Mouse (Mus musculus): ENCODE data around the gene Mef2a. TPM values are rescaled to one million over a fixed set of nuclear protein-coding genes. Genes with fewer than 3 reads are reported as not detected.
"Not testable (repeated sequence)": the region's sequence is repeated elsewhere in the genome, so short reads cannot be mapped to it uniquely, and the experiment has no call there.

Mef2a gene
- polyA plus RNA-seq, 1 experiment from 2014 or later, result 27.9 TPM

DNA sequence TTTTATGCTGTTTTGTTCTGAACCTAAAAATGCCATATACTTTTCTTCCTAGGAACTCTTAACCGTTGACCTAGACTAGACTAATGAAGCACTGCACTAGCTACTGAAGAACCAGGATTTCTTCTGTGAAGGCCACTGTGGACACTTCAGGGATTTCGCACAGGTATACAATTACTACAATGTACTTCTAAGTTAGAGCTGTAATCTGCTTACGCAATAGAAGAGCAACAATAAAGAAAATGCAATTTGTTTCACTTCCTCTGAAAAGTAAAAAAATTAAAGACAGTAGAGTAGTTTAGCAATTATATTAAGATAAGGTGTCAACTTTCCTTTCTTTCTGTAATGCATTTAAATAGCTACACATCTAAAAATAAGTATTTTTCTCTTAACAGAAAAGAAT lies 65.6 kb downstream of the Mef2a start:
- no peak for ATAC-seq
- Histone ChIP-seq H3K9ac (ENCODE audit: low read length) (no peak overlapping the region), H3K4me2 (ENCODE audit: low read length) (no peak overlapping the region), H3K27me3 (replicated peaks; ENCODE audit: control insufficient read depth, insufficient read depth, low read length) (no peaks in the 10 kb centered on the region), H3K27ac (ENCODE audit: low read depth, low read length) (no peak overlapping the region), H3K36me3 (ENCODE audit: control insufficient read depth, insufficient read depth, low read length) (no peaks in the 10 kb centered on the region), H3K9me3 (replicated peaks; ENCODE audit: control insufficient read depth, low read length) (no peaks in the 10 kb centered on the region), H3K4me3 (ENCODE audit: low read depth, low read length) (no peak overlapping the region), H3K4me1 (ENCODE audit: control insufficient read depth, insufficient read depth, low read length) (no peaks in the 10 kb centered on the region)
- no peak for DNase-seq (ENCODE audit: low spot score)
- WGBS, result 92% methylated on average over 3 of the region's 3 CpGs

DNA sequence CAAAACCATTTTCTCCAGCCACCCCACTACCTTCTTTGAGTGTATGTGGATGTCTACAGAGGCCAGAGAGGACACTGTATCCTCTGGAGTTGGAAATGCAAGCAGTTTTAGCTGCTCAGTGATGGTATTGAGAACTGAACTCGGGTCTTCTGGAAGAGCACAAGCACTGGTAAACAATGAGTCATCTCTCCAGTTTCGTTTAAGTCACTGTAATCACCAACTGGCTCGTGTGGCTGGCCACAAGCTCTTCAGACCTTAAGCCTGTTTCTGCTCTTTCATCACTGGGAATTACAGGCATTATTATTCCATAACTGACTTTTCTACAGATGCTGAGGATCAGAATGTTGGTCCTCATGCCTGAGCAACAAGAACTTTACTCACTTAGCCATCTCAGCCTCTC lies 67.7 kb downstream of the Mef2a start:
- ATAC-seq (no peak), DNase-seq (ENCODE audit: low spot score) (no peak)
- Histone ChIP-seq H3K9ac (ENCODE audit: low read length) (no peak overlapping the region), H3K4me1 (ENCODE audit: control insufficient read depth, insufficient read depth, low read length) (no peaks in the 10 kb centered on the region), H3K4me3 (ENCODE audit: low read depth, low read length) (no peak overlapping the region), H3K9me3 (replicated peaks; ENCODE audit: control insufficient read depth, low read length) (no peaks in the 10 kb centered on the region), H3K27ac (ENCODE audit: low read depth, low read length) (no peak overlapping the region), H3K27me3 (replicated peaks; ENCODE audit: control insufficient read depth, insufficient read depth, low read length) (no peaks in the 10 kb centered on the region), H3K4me2 (ENCODE audit: low read length) (no peak overlapping the region), H3K36me3 (ENCODE audit: control insufficient read depth, insufficient read depth, low read length) (no peaks in the 10 kb centered on the region)
- WGBS, result 93% methylated on average over 3 of the region's 3 CpGs

DNA sequence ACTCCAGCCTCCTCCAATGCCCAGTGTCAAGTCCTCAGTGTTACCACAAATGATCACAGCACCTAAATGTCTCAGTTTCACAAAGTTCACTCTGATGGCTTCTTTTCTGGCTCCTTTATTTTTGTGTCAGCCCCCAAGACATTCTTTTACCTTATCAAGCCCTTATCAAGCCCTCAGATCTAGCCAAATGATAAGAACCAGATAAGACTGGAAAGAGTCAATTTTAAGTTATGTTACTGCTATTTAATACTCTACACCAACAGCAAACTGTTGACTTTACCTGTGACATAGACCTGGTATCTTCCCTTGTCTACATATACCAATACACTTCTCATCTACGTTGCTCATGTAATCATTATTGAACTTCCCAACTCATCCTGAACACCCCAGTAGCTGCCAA lies 76.2 kb downstream of the Mef2a start:
- Histone ChIP-seq H3K4me3 (ENCODE audit: low read depth, low read length) (no peak overlapping the region), H3K4me1 (ENCODE audit: control insufficient read depth, insufficient read depth, low read length) (no peaks in the 10 kb centered on the region), H3K27ac (ENCODE audit: low read depth, low read length) (no peak overlapping the region), H3K36me3 (ENCODE audit: control insufficient read depth, insufficient read depth, low read length) (no peaks in the 10 kb centered on the region), H3K4me2 (ENCODE audit: low read length) (no peak overlapping the region), H3K9me3 (replicated peaks; ENCODE audit: control insufficient read depth, low read length) (no peaks in the 10 kb centered on the region), H3K9ac (ENCODE audit: low read length) (no peak overlapping the region), H3K27me3 (replicated peaks; ENCODE audit: control insufficient read depth, insufficient read depth, low read length) (no peaks in the 10 kb centered on the region)
- DNase-seq (ENCODE audit: low spot score), result no peak
- 95% methylated on average over 1 of the region's 1 CpGs for WGBS
- ATAC-seq, result no peak

DNA sequence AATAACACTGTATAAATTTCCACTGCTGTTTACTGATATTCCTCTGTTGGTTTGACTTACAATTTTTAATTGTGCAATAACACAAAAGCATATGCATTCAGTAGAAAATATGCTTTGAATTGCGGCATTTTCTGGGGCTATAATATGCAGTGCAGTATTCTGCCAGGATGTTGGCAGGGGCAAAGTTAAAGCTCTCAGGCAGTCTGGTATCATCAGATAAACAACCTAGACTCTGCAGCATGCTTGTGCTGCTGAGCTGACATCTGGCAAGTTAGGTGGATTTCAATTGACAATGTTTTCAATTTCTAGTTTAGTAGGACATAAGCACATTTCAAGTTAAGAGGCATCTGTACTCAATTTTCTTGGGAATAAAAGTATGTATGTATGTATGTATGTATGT lies 81.3 kb downstream of the Mef2a start:
- peak; percentile 4 for DNase-seq (ENCODE audit: low spot score)
- H3K9ac ChIP-seq (ENCODE audit: low read length), result no peak overlapping the region
- ATAC-seq, result no peak
- no peaks in the 10 kb centered on the region for H3K36me3 ChIP-seq (ENCODE audit: control insufficient read depth, insufficient read depth, low read length)
- no peak overlapping the region for H3K4me2 ChIP-seq (ENCODE audit: low read length)
- H3K4me3 ChIP-seq (ENCODE audit: low read depth, low read length), result no peak overlapping the region
- no peaks in the 10 kb centered on the region for H3K4me1 ChIP-seq (ENCODE audit: control insufficient read depth, insufficient read depth, low read length)
- WGBS, result 88% methylated on average over 1 of the region's 1 CpGs
- H3K27ac ChIP-seq (ENCODE audit: low read depth, low read length), result no peak overlapping the region
- H3K27me3 ChIP-seq (replicated peaks; ENCODE audit: control insufficient read depth, insufficient read depth, low read length), result no peaks in the 10 kb centered on the region
- no peaks in the 10 kb centered on the region for H3K9me3 ChIP-seq (replicated peaks; ENCODE audit: control insufficient read depth, low read length)

DNA sequence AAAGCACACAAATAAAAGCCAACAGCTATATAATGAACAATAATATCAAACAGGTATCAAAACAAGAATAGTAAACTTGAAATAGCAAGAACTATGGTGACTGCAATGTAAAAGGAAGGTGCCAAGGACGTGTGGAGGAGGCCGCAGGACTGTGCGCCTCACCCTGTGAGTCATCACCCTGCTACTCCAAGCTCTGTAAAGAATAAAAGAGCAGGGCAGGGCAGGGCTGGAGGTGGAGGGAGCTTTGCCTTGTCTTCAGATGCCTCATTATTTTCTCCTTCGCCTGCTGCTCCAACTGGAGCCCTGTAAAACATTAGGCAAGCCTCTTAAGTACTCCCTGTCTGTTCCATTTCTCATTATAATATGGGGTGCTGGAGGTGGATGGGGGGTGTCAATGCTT lies 85.2 kb downstream of the Mef2a start:
- H3K27me3 ChIP-seq (replicated peaks; ENCODE audit: control insufficient read depth, insufficient read depth, low read length), result no peaks in the 10 kb centered on the region
- H3K4me1 ChIP-seq (ENCODE audit: control insufficient read depth, insufficient read depth, low read length), result no peaks in the 10 kb centered on the region
- H3K9me3 ChIP-seq (replicated peaks; ENCODE audit: control insufficient read depth, low read length), result no peaks in the 10 kb centered on the region
- H3K36me3 ChIP-seq (ENCODE audit: control insufficient read depth, insufficient read depth, low read length), result no peaks in the 10 kb centered on the region
- H3K27ac ChIP-seq (ENCODE audit: low read depth, low read length), result no peak overlapping the region
- WGBS, result 68% methylated on average over 4 of the region's 4 CpGs
- H3K4me3 ChIP-seq (ENCODE audit: low read depth, low read length), result no peak overlapping the region
- H3K4me2 ChIP-seq (ENCODE audit: low read length), result no peak overlapping the region
- ATAC-seq (no peak), DNase-seq (ENCODE audit: low spot score) (no peak)
- no peak overlapping the region for H3K9ac ChIP-seq (ENCODE audit: low read length)

DNA sequence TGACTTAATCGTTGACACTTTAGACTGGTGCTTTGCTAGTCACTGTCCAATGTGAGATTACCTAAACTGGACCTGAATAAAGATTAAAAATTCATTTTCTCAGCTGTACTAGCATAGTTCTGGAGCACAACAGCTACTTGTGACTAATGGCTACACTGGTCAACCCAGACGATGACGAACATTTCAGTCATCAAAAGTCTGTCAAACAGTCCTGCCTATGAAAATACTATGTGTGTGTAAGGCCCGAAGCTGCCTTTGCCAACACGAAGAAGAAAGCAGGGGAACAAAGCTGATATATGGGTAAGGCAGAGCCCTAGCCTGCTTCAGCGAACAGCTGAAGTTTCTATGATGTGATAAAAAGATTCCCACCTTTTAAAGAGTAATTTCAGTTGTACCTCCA lies 89.1 kb downstream of the Mef2a start:
- DNase-seq (ENCODE audit: low spot score) (no peak), ATAC-seq (no peak)
- H3K9ac ChIP-seq (ENCODE audit: low read length), result no peak overlapping the region
- H3K27ac ChIP-seq (ENCODE audit: low read depth, low read length), result no peak overlapping the region
- 97% methylated on average over 6 of the region's 6 CpGs for WGBS
- no peak overlapping the region for H3K4me2 ChIP-seq (ENCODE audit: low read length)
- no peaks in the 10 kb centered on the region for H3K9me3 ChIP-seq (replicated peaks; ENCODE audit: control insufficient read depth, low read length)
- no peaks in the 10 kb centered on the region for H3K4me1 ChIP-seq (ENCODE audit: control insufficient read depth, insufficient read depth, low read length)
- no peaks in the 10 kb centered on the region for H3K27me3 ChIP-seq (replicated peaks; ENCODE audit: control insufficient read depth, insufficient read depth, low read length)
- H3K36me3 ChIP-seq (ENCODE audit: control insufficient read depth, insufficient read depth, low read length), result no peaks in the 10 kb centered on the region
- no peak overlapping the region for H3K4me3 ChIP-seq (ENCODE audit: low read depth, low read length)

DNA sequence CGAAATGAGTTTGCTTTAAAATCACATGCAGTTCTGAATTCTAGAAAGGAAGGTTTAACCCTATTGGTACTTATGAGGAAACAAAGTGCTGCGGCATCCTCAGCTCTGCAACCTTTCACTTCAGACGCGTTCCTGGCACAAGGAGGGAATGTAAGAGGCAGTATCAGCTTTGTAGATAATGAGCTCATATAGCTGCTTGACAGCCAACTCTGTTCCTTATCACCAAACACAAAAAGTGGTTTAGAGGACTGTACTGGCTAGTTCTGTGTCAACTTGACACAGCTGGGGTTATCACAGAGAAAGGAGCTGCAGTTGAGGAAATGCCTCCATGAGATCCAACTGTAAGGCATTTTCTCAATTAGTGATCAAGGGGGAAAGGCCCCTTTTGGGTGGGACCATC lies 102.2 kb downstream of the Mef2a start:
- not testable (repeated sequence) for H3K36me3 ChIP-seq (ENCODE audit: control insufficient read depth, insufficient read depth, low read length); H3K4me2 ChIP-seq (ENCODE audit: low read length); DNase-seq (ENCODE audit: low spot score); H3K4me3 ChIP-seq (ENCODE audit: low read depth, low read length); H3K27me3 ChIP-seq (replicated peaks; ENCODE audit: control insufficient read depth, insufficient read depth, low read length); H3K9me3 ChIP-seq (replicated peaks; ENCODE audit: control insufficient read depth, low read length); ATAC-seq; H3K27ac ChIP-seq (ENCODE audit: low read depth, low read length); H3K9ac ChIP-seq (ENCODE audit: low read length); H3K4me1 ChIP-seq (ENCODE audit: control insufficient read depth, insufficient read depth, low read length)
- 93% methylated on average over 4 of the region's 4 CpGs for WGBS

DNA sequence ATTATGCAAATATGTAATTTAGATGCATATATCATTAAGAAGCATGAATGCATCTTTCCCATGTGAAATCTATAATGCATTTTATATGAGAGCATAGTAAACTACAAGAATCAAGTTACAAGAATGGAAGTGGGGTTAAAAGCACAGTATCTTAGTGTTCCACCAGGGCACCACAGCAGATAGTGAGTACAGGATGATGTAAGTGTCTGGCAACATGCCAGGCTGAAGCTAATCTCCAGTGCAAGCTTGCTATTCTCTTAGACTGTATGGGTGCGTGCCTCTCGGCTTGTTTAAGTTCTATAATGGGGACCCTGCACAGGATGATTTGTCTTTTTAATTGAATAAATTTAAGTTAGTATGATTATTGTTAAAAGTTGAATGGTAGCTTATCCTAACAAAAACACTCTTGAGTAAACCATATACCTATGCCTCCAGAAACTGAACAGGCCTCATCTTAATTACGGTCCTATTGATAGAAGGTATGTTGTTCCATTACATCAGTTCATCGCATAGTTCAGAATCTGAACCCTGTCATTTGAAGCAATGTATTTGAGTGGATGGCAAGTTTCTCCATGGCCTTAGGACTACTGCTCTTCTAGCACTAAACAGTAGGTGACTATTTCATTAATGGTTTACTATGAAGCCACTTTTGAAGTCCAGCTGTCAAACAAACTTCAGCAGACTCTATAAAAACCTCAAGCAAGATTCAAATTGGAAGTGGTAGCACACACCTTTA lies 112.7 kb downstream of the Mef2a start:
- no peak overlapping the region for H3K4me3 ChIP-seq (ENCODE audit: low read depth, low read length)
- H3K4me2 ChIP-seq (ENCODE audit: low read length), result no peak overlapping the region
- ATAC-seq, result peak; percentile 77; the same call in 1 of the 2 replicates
- peak; percentile 85 for DNase-seq (ENCODE audit: low spot score)
- no peaks in the 10 kb centered on the region for H3K9me3 ChIP-seq (replicated peaks; ENCODE audit: control insufficient read depth, low read length)
- H3K36me3 ChIP-seq (ENCODE audit: control insufficient read depth, insufficient read depth, low read length), result peaks cover 18% of the 10 kb centered on the region
- H3K9ac ChIP-seq (ENCODE audit: low read length), result no peak overlapping the region
- no peak overlapping the region for H3K27ac ChIP-seq (ENCODE audit: low read depth, low read length)
- peaks cover 7% of the 10 kb centered on the region; the same call in 1 of the 2 replicates for H3K4me1 ChIP-seq (ENCODE audit: control insufficient read depth, insufficient read depth, low read length)
- 23% methylated on average over 4 of the region's 4 CpGs for WGBS
- no peaks in the 10 kb centered on the region for H3K27me3 ChIP-seq (replicated peaks; ENCODE audit: control insufficient read depth, insufficient read depth, low read length)

DNA sequence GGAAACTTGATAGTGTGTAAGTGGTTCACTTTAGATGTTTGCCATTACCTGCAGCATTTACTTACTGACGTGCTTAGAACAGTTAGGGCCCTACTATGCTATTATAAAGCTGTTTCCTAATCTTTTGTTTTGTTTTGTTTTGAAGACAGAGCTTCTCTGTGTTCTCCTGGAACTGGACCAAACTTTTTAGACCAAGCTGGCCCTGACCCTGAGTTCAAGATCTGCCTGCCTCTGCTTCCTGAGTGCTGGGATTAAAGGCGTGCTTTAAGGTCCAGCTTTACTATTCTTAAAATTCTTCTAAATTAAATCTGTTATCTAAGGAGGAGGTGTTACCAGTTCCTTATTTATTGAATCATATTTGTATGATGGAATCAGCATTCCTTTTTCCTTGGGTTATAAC lies 126.6 kb downstream of the Mef2a start:
- Histone ChIP-seq H3K4me2 (ENCODE audit: low read length) (no peak overlapping the region), H3K36me3 (ENCODE audit: control insufficient read depth, insufficient read depth, low read length) (peaks cover 9% of the 10 kb centered on the region), H3K9ac (ENCODE audit: low read length) (no peak overlapping the region), H3K9me3 (replicated peaks; ENCODE audit: control insufficient read depth, low read length) (no peaks in the 10 kb centered on the region), H3K27ac (ENCODE audit: low read depth, low read length) (no peak overlapping the region), H3K4me3 (ENCODE audit: low read depth, low read length) (no peak overlapping the region), H3K4me1 (ENCODE audit: control insufficient read depth, insufficient read depth, low read length) (no peaks in the 10 kb centered on the region), H3K27me3 (replicated peaks; ENCODE audit: control insufficient read depth, insufficient read depth, low read length) (no peaks in the 10 kb centered on the region)
- DNase-seq (ENCODE audit: low spot score) (no peak), ATAC-seq (no peak)
- WGBS, result 61% methylated on average over 2 of the region's 2 CpGs
